Mouse (Mus musculus) spleen, adult 2 months (tissue): ENCODE data around the gene Coro2b. TPM values are rescaled to one million over a fixed set of nuclear protein-coding genes. Genes with fewer than 3 reads are reported as not detected.

ENCODE experiments used
- DNase-seq, 2 experiments: peaks; one replicate each; pipeline versions ENCODE4 v3.0.0 to v3.0.0-alpha.2; 2012 to 2021; ENCODE audit warnings: low spot score in 2 of 2, low read depth in 1 of 2
- H3K27ac ChIP-seq: fragments of 200-500 bp; 2 replicates; pipeline ENCODE4 v1.5.1; 2012; ENCODE audit warnings: low read length, inconsistent platforms; ENCODE audit not compliant: insufficient read depth
- H3K27me3 ChIP-seq: fragments of 200-500 bp; 2 replicates; pipeline ENCODE4 v1.6.1; 2012; ENCODE audit warnings: mild to moderate bottlenecking, moderate library complexity, low read length, inconsistent platforms; ENCODE audit not compliant: control insufficient read depth, insufficient read depth
- H3K36me3 ChIP-seq: fragments of 200-500 bp; 2 replicates; pipeline ENCODE4 v1.6.1; 2012; ENCODE audit warnings: mild to moderate bottlenecking, low read length, inconsistent platforms; ENCODE audit not compliant: control insufficient read depth, insufficient read depth
- H3K4me1 ChIP-seq: fragments of 200-500 bp; 2 replicates; pipeline ENCODE4 v1.6.1; 2011; ENCODE audit warnings: inconsistent platforms; ENCODE audit not compliant: control insufficient read depth, insufficient read depth, insufficient read length
- H3K4me3 ChIP-seq: fragments of 200-500 bp; 2 replicates; pipeline ENCODE4 v1.5.1; 2011; ENCODE audit warnings: mild to moderate bottlenecking, inconsistent platforms; ENCODE audit not compliant: insufficient read depth, insufficient read length; ENCODE audit errors: extremely low read depth
- CTCF ChIP-seq: fragments of 200-500 bp; IDR thresholded peaks from 2 replicates; pipeline ENCODE4 v1.5.1; 2011; ENCODE audit warnings: mild to moderate bottlenecking, inconsistent platforms; ENCODE audit not compliant: insufficient read depth, insufficient read length, insufficient replicate concordance; ENCODE audit errors: extremely low read depth
- POLR2A ChIP-seq: fragments of 200-500 bp; IDR thresholded peaks from 2 replicates; pipeline ENCODE4 v1.6.1; 2011; ENCODE audit warnings: low read depth, low read length, inconsistent platforms
- WGBS: fragments of 180-500 bp; shearing (Covaris S2); methylation state at CpG from one replicate; pipeline ENCODE4 v1.1.7; 2018; 5-methylcytosine and 5-hydroxymethylcytosine counted together
- polyA plus RNA-seq: library from polyadenylated mRNA; depleted of rRNA; stranded (reverse); fragments of >200 nt; gene quantifications from 2 replicates; pipeline ENCODE4 v1.2.3, GENCODE M21; 2012; rRNA removed

The Coro2b gene
- 2.7 and 3.5 TPM in 2 replicates for polyA plus RNA-seq

DNA sequence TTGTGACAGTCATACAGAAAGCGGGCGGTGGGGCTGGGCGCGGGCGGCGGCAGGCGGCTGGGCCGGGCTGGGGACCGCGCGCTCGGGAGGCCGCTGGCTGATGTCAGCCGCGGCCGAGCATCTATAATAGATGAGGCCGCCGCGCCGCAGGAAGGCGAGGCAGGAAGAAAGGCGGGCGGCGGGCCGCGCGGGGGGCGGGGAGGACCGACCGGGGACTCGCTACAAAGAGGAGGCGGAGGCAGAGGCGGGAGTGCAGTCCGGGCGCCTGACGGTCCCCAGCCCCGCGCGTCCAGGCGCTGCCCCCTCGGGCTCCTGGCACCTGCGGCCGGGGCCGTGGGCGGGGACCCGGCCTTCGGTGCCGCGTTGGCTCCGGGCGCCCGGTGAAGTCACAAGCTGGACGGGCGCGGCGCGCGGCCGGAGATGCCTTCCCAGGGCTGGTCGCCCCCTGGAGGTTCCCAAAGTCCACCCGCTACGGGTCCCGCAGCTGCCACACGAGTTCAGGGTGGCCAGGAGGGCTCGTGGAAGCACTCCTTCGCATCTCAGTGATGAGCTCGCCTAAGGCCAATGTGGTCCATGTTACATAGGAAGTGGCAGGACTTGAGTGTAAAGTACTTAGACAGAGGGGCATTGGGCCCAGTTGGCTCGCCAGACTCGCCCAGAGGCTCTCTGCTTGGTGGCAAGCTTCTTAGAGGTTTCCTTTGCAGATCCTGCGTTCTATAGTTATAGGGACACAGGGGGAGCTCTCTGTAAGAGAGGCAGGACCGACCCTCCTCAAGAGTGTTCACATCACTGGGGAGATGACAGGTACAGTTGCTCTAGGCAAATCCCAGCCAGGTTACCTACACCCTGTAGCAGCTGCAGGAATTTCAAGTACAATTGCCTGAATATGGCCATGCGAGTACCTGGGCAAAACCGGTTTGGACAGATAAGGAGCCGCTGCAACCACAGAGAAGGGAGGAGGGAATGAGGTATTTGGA lies at the start of gene Coro2b:
Coro2b (minus strand) TSS at position 390 of the 977 bp plus-strand sequence.
- Histone ChIP-seq H3K36me3 (no peaks in the 10 kb centered on the region), H3K27me3 (peaks cover 6% of the 10 kb centered on the region), H3K4me3 (peak within 1 kb of the TSS; percentile 42), H3K4me1 (peaks cover 9% of the 10 kb centered on the region), H3K27ac (no peak within 1 kb of the TSS)
- peak in 1 of 2 experiments; percentile 42 for DNase-seq
- 6% methylated on average over 62 of the region's 74 CpGs for WGBS
- no peak for TF ChIP-seq POLR2A
- TF ChIP-seq CTCF: no peak

DNA sequence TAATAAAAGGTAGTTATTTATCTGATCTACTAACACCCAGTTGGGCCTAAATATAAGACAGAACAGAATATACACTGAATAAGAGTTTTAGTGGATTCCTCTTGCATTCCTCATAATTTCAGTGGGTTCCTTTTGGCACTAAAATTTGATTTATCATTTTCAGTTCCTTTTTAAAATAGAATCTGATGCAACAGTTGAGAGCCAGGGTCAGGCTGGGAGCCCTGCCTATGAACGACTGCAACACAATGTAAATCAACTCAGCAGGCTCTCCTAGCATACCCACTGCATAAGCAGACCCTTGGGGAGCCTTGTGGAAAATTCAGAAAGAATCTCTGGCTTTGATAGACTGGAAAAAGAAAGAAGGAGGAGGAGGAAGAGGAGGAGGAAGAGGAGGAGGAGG lies 40.7 kb upstream of the Coro2b start:
- 33% methylated on average over 1 of the region's 1 CpGs for WGBS

DNA sequence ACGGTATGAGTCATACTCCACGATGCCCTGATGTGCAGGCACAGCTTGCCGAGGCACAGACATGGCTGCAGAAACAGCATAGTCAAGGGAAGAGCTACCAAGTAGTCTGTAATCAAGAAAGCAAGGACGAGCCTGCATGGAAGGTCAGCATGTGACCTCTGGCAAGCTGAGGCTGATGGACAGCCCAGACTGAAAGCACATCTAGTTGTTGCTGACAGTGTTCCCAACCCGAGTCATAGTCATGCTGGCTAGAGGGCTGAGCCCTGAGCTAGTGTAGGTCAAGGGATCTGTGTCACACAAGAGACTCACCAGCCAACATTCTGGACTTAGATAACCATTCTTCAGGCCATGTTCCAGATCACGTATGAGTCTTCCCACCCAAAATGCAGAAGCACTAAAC lies 32.3 kb upstream of the Coro2b start:
- H3K27me3 ChIP-seq: no peaks in the 10 kb centered on the region
- H3K36me3 ChIP-seq: no peaks in the 10 kb centered on the region
- no peaks in the 10 kb centered on the region for H3K4me1 ChIP-seq
- no peak for DNase-seq
- H3K27ac ChIP-seq: no peak overlapping the region
- H3K4me3 ChIP-seq: no peak overlapping the region
- TF ChIP-seq CTCF: no peak
- TF ChIP-seq POLR2A: no peak
- WGBS: 85% methylated on average over 6 of the region's 6 CpGs

More for the DNA sequence above, 40.7 kb upstream of the Coro2b start:
- Histone ChIP-seq H3K36me3 (no peaks in the 10 kb centered on the region), H3K27me3 (no peaks in the 10 kb centered on the region), H3K27ac (no peak overlapping the region), H3K4me1 (no peaks in the 10 kb centered on the region), H3K4me3 (no peak overlapping the region)
- DNase-seq: no peak
- no peak for TF ChIP-seq CTCF

DNA sequence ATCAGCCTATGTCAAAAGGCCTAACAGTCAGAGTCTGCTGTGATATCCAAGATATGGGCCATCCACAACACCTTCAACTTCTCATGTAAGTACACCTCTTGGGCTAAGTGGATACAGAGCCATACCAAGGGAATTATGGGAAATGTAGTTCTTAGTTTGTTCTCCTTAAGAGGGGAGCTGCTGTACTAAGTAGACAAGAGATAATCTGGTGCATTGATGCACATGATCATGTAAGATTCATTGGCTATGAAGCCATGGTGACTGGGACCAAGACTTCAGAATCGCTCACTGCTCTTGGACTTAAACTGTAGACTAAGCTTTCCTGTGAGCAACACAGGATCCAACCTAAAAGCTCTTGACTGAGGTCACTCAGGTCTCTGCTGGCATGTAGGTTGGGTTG lies 31.0 kb upstream of the Coro2b start:
- Histone ChIP-seq H3K4me3 (no peak overlapping the region), H3K27ac (no peak overlapping the region), H3K4me1 (no peaks in the 10 kb centered on the region), H3K27me3 (no peaks in the 10 kb centered on the region), H3K36me3 (no peaks in the 10 kb centered on the region)
- 96% methylated on average over 1 of the region's 1 CpGs for WGBS
- no peak for DNase-seq
- TF ChIP-seq POLR2A: no peak
- TF ChIP-seq CTCF: no peak

DNA sequence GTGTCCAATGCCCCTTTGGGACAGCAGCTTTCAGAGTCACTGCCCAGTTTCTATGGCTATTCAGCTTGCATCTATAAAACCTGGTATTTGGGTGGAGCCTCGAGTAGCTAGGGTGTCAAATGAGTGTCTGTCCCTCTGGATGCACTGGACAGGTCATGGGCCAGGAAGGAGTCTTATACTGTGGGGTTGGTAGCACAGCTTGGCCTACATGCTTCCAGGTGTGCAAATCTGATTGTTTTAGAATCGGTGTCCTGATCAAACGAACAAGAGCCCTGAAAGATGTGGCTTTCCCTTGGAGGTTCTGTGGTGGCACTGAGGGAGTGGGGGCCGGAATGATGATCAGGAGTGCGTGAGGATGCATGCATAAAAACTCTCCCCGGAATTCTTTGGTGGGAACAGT lies 25.4 kb upstream of the Coro2b start:
- no peaks in the 10 kb centered on the region for H3K36me3 ChIP-seq
- H3K4me1 ChIP-seq: no peaks in the 10 kb centered on the region
- H3K4me3 ChIP-seq: no peak overlapping the region
- no peak for DNase-seq
- TF ChIP-seq POLR2A (no peak), CTCF (no peak)
- H3K27me3 ChIP-seq: no peaks in the 10 kb centered on the region
- WGBS: 92% methylated on average over 6 of the region's 6 CpGs
- H3K27ac ChIP-seq: no peak overlapping the region

DNA sequence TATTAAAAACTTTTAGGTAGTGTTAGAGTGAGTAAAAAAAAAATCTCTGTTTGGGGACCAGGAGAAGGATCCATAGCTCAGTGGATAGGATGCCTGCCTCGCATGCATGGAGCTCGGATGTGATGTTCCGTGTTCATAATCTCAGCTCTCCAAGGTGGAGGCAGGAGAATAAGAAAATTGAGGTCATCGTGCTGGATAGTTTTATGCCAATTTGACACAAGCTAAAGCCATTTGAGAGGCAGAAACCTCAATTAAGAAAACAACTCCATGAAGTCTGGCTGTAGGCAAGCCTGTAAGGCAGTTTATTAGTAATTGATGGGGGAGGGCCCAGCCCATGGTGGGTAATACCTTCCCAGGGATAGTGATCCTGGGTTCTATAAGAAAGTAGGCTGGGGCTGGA lies 23.6 kb upstream of the Coro2b start:
- TF ChIP-seq CTCF (no peak), POLR2A (no peak)
- Histone ChIP-seq H3K27me3 (no peaks in the 10 kb centered on the region), H3K27ac (no peak overlapping the region), H3K4me3 (no peak overlapping the region), H3K4me1 (no peaks in the 10 kb centered on the region), H3K36me3 (no peaks in the 10 kb centered on the region)
- no peak for DNase-seq
- 92% methylated on average over 4 of the region's 4 CpGs for WGBS

DNA sequence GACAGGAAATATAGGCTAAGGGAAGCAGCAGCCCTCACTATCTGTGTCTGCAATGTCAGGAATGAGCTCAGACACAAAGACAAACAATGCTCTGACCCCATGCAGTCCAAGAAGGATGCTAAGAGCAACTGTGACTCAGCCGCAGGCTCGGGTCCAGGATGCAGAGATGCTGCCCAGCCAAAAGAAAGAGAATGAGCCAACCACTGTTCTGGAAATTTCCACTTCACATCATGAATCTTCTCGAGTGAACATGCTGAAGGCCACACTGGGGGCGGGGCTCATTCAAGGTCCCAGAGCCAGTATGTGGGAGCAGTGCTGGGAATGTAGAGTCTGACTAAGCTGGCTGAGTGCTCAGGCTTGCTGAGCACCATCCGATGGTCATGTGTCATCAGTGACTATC lies 23.2 kb upstream of the Coro2b start:
- no peak for DNase-seq
- 53% methylated on average over 5 of the region's 5 CpGs for WGBS
- Histone ChIP-seq H3K36me3 (no peaks in the 10 kb centered on the region), H3K4me3 (no peak overlapping the region), H3K27ac (no peak overlapping the region), H3K27me3 (no peaks in the 10 kb centered on the region), H3K4me1 (no peaks in the 10 kb centered on the region)
- TF ChIP-seq POLR2A (no peak), CTCF (no peak)
